Mouse (Mus musculus): ENCODE measurements around the gene Hspbp1. TPM values are rescaled to one million over a fixed set of nuclear protein-coding genes. Genes with fewer than 3 reads are reported as not detected.

Gene Hspbp1
- polyA plus RNA-seq, 1 experiment from 2014 or later = 78.2 TPM

DNA sequence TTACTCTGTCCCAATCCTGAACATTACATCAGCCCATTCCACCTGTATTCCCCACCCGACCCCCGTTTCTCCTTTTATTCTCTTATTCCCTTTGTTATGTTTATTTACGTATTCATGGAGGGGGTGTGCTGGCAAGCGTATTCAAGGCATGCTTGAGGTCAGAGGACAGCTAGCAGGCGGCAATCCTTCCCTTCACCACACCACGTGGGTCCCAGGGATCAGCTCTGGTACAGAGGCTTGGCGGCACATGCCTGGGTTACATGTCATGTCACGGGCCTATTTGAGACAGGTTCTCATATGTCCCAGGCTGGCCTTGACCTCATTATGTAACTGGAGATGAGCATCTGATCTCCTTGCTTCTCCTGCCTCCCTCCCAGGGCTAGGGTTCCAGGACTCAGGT is 17.5 kb upstream of the Hspbp1 start:
- ATAC-seq (ENCODE audit: insufficient number of reproducible peaks, low FRiP score) = no peak
- H3K27me3 ChIP-seq (replicated peaks) = no peaks in the 10 kb centered on the region
- H3K4me3 ChIP-seq = no peak overlapping the region
- no peaks in the 10 kb centered on the region for H3K4me1 ChIP-seq (replicated peaks)
- H3K4me2 ChIP-seq = no peak overlapping the region
- H3K27ac ChIP-seq (ENCODE audit: poor library complexity, severe bottlenecking) = no peak overlapping the region
- no peaks in the 10 kb centered on the region for H3K9me3 ChIP-seq (replicated peaks)
- no peak overlapping the region for H3K9ac ChIP-seq
- H3K36me3 ChIP-seq = peaks cover 62% of the 10 kb centered on the region
- whole genome bisulfite sequencing = 76% methylated on average over 8 of the region's 8 CpGs

DNA sequence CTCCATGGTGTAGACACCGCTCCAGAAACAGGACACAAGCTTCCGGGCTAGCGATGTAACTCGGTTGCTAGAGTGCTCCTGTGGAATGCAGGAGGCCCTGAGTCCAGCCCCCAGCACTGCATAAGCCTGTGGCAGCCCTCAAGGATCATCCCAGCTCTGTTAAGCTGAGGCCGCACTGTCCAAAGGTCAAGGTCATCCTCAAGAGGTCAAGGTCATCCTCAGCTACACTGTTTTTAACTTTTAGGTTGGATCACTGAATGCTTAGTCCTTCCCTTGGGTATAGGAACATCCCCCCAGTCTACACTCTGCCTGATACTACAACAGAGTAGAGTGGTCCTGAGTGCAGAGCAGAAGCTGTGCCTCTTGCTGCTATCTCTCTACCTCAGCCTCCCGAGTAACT is 8.1 kb upstream of the Hspbp1 start:
- H3K4me2 ChIP-seq = no peak overlapping the region
- WGBS = 72% methylated on average over 6 of the region's 6 CpGs
- peaks cover 50% of the 10 kb centered on the region for H3K36me3 ChIP-seq
- H3K27ac ChIP-seq (ENCODE audit: poor library complexity, severe bottlenecking) = no peak overlapping the region
- ATAC-seq (ENCODE audit: insufficient number of reproducible peaks, low FRiP score) = no peak
- no peak overlapping the region for H3K4me3 ChIP-seq
- no peaks in the 10 kb centered on the region for H3K9me3 ChIP-seq (replicated peaks)
- H3K9ac ChIP-seq = no peak overlapping the region
- no peaks in the 10 kb centered on the region for H3K27me3 ChIP-seq (replicated peaks)
- peaks cover 20% of the 10 kb centered on the region for H3K4me1 ChIP-seq (replicated peaks)

GRCm38 (mm10) chr7:4690951-4691653 is 6.2 kb upstream of the Hspbp1 start:
- 10% methylated on average over 19 of the region's 35 CpGs for WGBS
- peak; percentile 64 for ATAC-seq (ENCODE audit: insufficient number of reproducible peaks, low FRiP score)
- Histone ChIP-seq H3K9me3 (replicated peaks) (no peaks in the 10 kb centered on the region), H3K27me3 (replicated peaks) (no peaks in the 10 kb centered on the region), H3K4me2 (peak overlapping the region; percentile 97), H3K4me3 (peak overlapping the region; percentile 92), H3K4me1 (replicated peaks) (peaks cover 20% of the 10 kb centered on the region), H3K9ac (peak overlapping the region; percentile 99), H3K36me3 (peaks cover 36% of the 10 kb centered on the region), H3K27ac (ENCODE audit: poor library complexity, severe bottlenecking) (peak overlapping the region; percentile 74)

DNA sequence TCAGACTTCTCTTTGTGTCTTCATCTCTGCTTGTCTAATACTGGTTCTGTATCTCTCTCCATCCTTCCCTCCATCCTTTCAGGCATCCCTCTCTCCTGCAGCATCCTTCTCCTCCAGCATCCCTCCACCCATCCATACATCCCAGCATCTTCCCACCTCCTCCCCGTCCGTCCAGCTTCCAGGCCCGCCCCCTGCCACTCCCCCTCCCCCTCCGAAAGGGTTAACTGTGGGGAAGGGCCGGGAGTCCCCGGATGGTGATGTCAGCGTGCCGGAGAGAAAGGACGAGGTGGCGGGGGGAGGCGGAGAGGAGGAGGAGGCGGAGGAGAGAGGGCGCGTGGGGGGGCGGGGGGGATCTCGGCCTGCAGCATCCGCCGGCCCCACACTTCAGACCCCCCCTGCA is 5.5 kb upstream of the Hspbp1 start, which contains the start of gene Brsk1:
Gene Brsk1, plus strand, starts transcription at position 218 of the 400 bp plus-strand sequence.
- peak within 1 kb of the TSS; percentile 97 for H3K4me2 ChIP-seq
- H3K4me1 ChIP-seq (replicated peaks) = peaks cover 20% of the 10 kb centered on the region
- no peaks in the 10 kb centered on the region for H3K27me3 ChIP-seq (replicated peaks)
- H3K4me3 ChIP-seq = peak within 1 kb of the TSS; percentile 92
- ATAC-seq (ENCODE audit: insufficient number of reproducible peaks, low FRiP score) = peak; percentile 60
- H3K27ac ChIP-seq (ENCODE audit: poor library complexity, severe bottlenecking) = peak within 1 kb of the TSS; percentile 74
- peak within 1 kb of the TSS; percentile 99 for H3K9ac ChIP-seq
- 3% methylated on average over 6 of the region's 18 CpGs for WGBS
- no peaks in the 10 kb centered on the region for H3K9me3 ChIP-seq (replicated peaks)
- H3K36me3 ChIP-seq = peaks cover 30% of the 10 kb centered on the region

GRCm38 (mm10) chr7:4684203-4684602 is 665 bp downstream of the Hspbp1 start:
- Histone ChIP-seq H3K9me3 (replicated peaks) (no peaks in the 10 kb centered on the region), H3K4me3 (peak overlapping the region; percentile 82), H3K4me2 (peak overlapping the region; percentile 94), H3K27me3 (replicated peaks) (no peaks in the 10 kb centered on the region), H3K9ac (peak overlapping the region; percentile 67), H3K27ac (ENCODE audit: poor library complexity, severe bottlenecking) (peak overlapping the region; percentile 50; the same call in 1 of the 2 replicates), H3K4me1 (replicated peaks) (peaks cover 6% of the 10 kb centered on the region), H3K36me3 (peaks cover 21% of the 10 kb centered on the region)
- WGBS = 5% methylated on average over 13 of the region's 13 CpGs
- ATAC-seq (ENCODE audit: insufficient number of reproducible peaks, low FRiP score) = peak; percentile 2; the same call in 1 of the 2 replicates

- 87% methylated on average over 5 of the region's 5 CpGs for WGBS
- Histone ChIP-seq H3K27me3 (replicated peaks) (no peaks in the 10 kb centered on the region), H3K36me3 (peaks cover 25% of the 10 kb centered on the region), H3K9me3 (replicated peaks) (no peaks in the 10 kb centered on the region), H3K27ac (ENCODE audit: poor library complexity, severe bottlenecking) (no peak overlapping the region), H3K9ac (no peak overlapping the region), H3K4me1 (replicated peaks) (peaks cover 6% of the 10 kb centered on the region), H3K4me3 (no peak overlapping the region), H3K4me2 (no peak overlapping the region)
- no peak for ATAC-seq (ENCODE audit: insufficient number of reproducible peaks, low FRiP score)
These were observed 1.6 kb downstream of the Hspbp1 start for GRCm38 (mm10) chr7:4683307-4683706.

GRCm38 (mm10) chr7:4675200-4675599 is 9.7 kb downstream of the Hspbp1 start:
- ATAC-seq (ENCODE audit: insufficient number of reproducible peaks, low FRiP score) = no peak
- no peak overlapping the region for H3K27ac ChIP-seq (ENCODE audit: poor library complexity, severe bottlenecking)
- no peaks in the 10 kb centered on the region for H3K9me3 ChIP-seq (replicated peaks)
- no peaks in the 10 kb centered on the region for H3K27me3 ChIP-seq (replicated peaks)
- H3K4me1 ChIP-seq (replicated peaks) = no peaks in the 10 kb centered on the region
- no peak overlapping the region for H3K4me2 ChIP-seq
- no peak overlapping the region for H3K9ac ChIP-seq
- no peak overlapping the region for H3K4me3 ChIP-seq
- WGBS = 65% methylated on average over 7 of the region's 7 CpGs
- H3K36me3 ChIP-seq = peaks cover 66% of the 10 kb centered on the region

DNA sequence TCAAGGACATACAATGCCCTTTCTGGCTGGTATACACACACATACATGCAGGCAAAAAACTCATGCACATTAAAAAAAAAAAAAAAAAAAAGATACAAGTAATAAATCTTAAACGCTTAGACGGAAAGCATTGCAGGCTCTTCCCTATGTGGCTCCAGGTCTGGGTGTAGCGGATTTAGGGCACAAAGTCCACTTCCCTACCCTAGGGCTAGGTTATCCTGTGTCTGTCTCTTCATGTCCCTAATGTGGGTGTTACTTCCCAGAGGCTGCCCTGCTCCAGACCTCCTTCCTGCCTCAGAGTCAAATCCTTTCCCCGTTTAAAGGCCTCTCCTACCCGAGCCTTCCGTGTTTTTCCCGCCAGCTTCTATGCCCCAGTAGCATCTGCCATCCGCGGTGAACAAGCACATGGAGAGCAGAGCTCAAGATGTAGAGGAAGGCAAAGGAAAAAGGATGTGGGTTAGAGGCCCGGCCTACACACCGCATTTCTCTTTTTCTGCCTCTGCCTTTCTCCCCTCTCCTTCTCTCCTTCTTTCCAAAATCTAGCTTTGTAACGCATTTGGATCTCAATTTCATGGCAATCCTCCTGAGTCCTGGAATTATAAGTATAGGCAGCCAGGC is 10.6 kb downstream of the Hspbp1 start:
- ATAC-seq (ENCODE audit: insufficient number of reproducible peaks, low FRiP score) = no peak
- Histone ChIP-seq H3K4me1 (replicated peaks) (no peaks in the 10 kb centered on the region), H3K27ac (ENCODE audit: poor library complexity, severe bottlenecking) (no peak overlapping the region), H3K9me3 (replicated peaks) (no peaks in the 10 kb centered on the region), H3K9ac (no peak overlapping the region), H3K4me2 (no peak overlapping the region), H3K4me3 (no peak overlapping the region), H3K27me3 (replicated peaks) (no peaks in the 10 kb centered on the region), H3K36me3 (peaks cover 66% of the 10 kb centered on the region)
- WGBS = 91% methylated on average over 12 of the region's 12 CpGs

- WGBS = 84% methylated on average over 4 of the region's 4 CpGs
- peaks cover 69% of the 10 kb centered on the region for H3K36me3 ChIP-seq
- no peak for ATAC-seq (ENCODE audit: insufficient number of reproducible peaks, low FRiP score)
These were observed 12.9 kb downstream of the Hspbp1 start for GRCm38 (mm10) chr7:4671956-4672355.

GRCm38 (mm10) chr7:4670655-4671255 is 14.1 kb downstream of the Hspbp1 start:
- H3K9me3 ChIP-seq (replicated peaks) = no peaks in the 10 kb centered on the region
- H3K4me3 ChIP-seq = no peak overlapping the region
- peak; percentile 57; the same call in 1 of the 2 replicates for ATAC-seq (ENCODE audit: insufficient number of reproducible peaks, low FRiP score)
- H3K9ac ChIP-seq = no peak overlapping the region
- no peaks in the 10 kb centered on the region for H3K27me3 ChIP-seq (replicated peaks)
- H3K4me2 ChIP-seq = no peak overlapping the region
- H3K36me3 ChIP-seq = peaks cover 70% of the 10 kb centered on the region
- no peaks in the 10 kb centered on the region for H3K4me1 ChIP-seq (replicated peaks)
- H3K27ac ChIP-seq (ENCODE audit: poor library complexity, severe bottlenecking) = no peak overlapping the region
- 80% methylated on average over 8 of the region's 8 CpGs for WGBS

More at GRCm38 (mm10) chr7:4671956-4672355, 12.9 kb downstream of the Hspbp1 start:
- H3K4me1 ChIP-seq (replicated peaks) = no peaks in the 10 kb centered on the region
- no peak overlapping the region for H3K27ac ChIP-seq (ENCODE audit: poor library complexity, severe bottlenecking)
- H3K9me3 ChIP-seq (replicated peaks) = no peaks in the 10 kb centered on the region
- no peak overlapping the region for H3K9ac ChIP-seq
- H3K4me3 ChIP-seq = no peak overlapping the region
- no peaks in the 10 kb centered on the region for H3K27me3 ChIP-seq (replicated peaks)
- no peak overlapping the region for H3K4me2 ChIP-seq

DNA sequence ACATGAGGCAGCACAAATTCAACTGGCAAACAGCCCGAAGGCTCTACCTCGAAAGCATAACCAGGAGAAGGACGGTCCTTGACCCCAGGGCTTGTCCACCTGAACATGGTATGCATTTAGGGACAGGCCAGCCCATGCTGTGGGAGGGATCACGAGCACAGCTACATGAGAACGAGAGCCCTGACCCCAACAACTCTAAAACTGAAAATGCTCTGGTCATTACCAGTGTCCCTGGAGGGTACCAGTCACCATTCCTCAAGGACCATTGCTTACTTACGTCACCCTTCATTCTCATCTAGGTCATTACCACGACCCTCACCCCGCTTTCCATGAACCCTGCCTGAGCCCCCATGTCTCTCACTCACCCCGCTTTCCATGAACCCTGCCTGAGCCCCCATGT is 15.7 kb downstream of the Hspbp1 start:
- H3K4me1 ChIP-seq (replicated peaks) = no peaks in the 10 kb centered on the region
- H3K4me3 ChIP-seq = no peak overlapping the region
- H3K9ac ChIP-seq = no peak overlapping the region
- WGBS = 95% methylated on average over 9 of the region's 9 CpGs
- H3K9me3 ChIP-seq (replicated peaks) = no peaks in the 10 kb centered on the region
- H3K27me3 ChIP-seq (replicated peaks) = no peaks in the 10 kb centered on the region
- H3K27ac ChIP-seq (ENCODE audit: poor library complexity, severe bottlenecking) = no peak overlapping the region
- H3K36me3 ChIP-seq = peaks cover 71% of the 10 kb centered on the region
- H3K4me2 ChIP-seq = no peak overlapping the region
- ATAC-seq (ENCODE audit: insufficient number of reproducible peaks, low FRiP score) = no peak
